Comparison of ENCODE assay signal across 10 mouse cellular contexts in the genomic region with DNA sequence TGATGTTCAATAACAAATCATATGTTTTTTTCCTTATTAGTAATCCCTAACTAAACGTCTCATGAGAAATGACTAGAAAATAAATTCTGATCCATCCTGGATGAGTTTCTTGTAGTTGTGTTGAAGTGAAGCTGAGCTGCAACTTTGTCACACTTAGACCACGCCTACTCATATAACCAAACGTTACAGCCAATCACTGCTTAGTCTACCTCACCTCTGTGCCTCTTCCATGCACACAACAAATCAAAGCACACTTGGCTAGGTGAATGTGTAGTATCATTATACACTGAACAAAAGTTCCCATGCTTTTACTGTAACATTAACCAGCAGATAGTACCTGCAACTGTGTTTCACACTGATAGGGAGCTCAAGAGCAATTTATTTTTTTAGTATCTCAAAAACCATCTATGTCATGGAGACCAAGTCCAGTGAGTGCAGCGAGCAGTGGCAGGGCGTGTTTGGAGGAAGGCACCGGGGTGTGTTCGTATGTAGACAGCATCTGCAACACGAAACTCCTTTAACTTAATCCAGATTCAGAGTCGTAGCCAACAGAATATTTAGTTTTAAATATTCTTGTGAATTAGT. TPM values are rescaled to one million over a fixed set of nuclear protein-coding genes. Genes with fewer than 3 reads are reported as not detected.
DNase-seq lines count a peak whose midpoint lies in the region; ATAC-seq and TF ChIP-seq lines count a peak whose summit lies in the region.
"Had no signal": no experiment of that assay in that cellular context is flagged by ENCODE, and none has a peak within 500 bp of the region (broad histone marks: within the 10 kb centered on the region; RNA-seq: fewer than 3 reads in every experiment).

No protein-coding gene starts in this region.

- TF ChIP-seq CTCF in heart, adult 2 months (IDR thresholded peaks at IDR 0.05): no peak

- peak overlapping the region; percentile 56 for H3K27ac ChIP-seq in heart, embryonic 15.5 days
- H3K27ac ChIP-seq in heart, adult 2 months: no peak overlapping the region
- H3K27ac ChIP-seq in hindbrain, embryonic 14.5 days: no peak overlapping the region
- H3K27ac ChIP-seq: midbrain, embryonic 15.5 days had no signal

- H3K4me2 ChIP-seq in heart, embryonic 15.5 days: peak overlapping the region; percentile 61
- H3K4me2 ChIP-seq in hindbrain, embryonic 14.5 days (replicated peaks): no peak overlapping the region
- H3K4me2 ChIP-seq: midbrain, embryonic 15.5 days had no signal

- no peak overlapping the region for H3K9ac ChIP-seq in heart, embryonic 15.5 days
- no peak overlapping the region for H3K9ac ChIP-seq in heart, adult 2 months (ENCODE audit: low read depth, low read length)
- H3K9ac ChIP-seq in hindbrain, embryonic 14.5 days: no peak overlapping the region
- H3K9ac ChIP-seq: midbrain, embryonic 15.5 days had no signal

- intact Hi-C loops in heart, adult 2 months (cut with DNase I): no loop called here

- H3K9me3 ChIP-seq in heart, embryonic 15.5 days (replicated peaks): no peaks in the 10 kb centered on the region
- no peaks in the 10 kb centered on the region for H3K9me3 ChIP-seq in hindbrain, embryonic 14.5 days (ENCODE audit: control insufficient read depth, low read length)
- H3K9me3 ChIP-seq: midbrain, embryonic 15.5 days had no signal

- TF ChIP-seq EP300 in heart, adult 2 months (IDR thresholded peaks at IDR 0.05; ENCODE audit: insufficient read depth, low read depth, low read length): no peak

- peak; percentile 36 to 44 for DNase-seq in adrenal gland, postnatal 36 days
- no peak for DNase-seq in adrenal gland, postnatal 4 days (ENCODE audit: low spot score in 2 of 2)
- no peak for DNase-seq in heart, adult 2 months
- DNase-seq in fibroblast of lung, adult 2 months (ENCODE audit: low read depth): peak; percentile 65
- peak; percentile 55 for DNase-seq in lung, postnatal 36 days
- no peak for DNase-seq in hindbrain, embryonic 14.5 days (ENCODE audit: low spot score)

- no peaks in the 10 kb centered on the region for H3K36me3 ChIP-seq in heart, embryonic 15.5 days
- H3K36me3 ChIP-seq in heart, adult 2 months (ENCODE audit: control insufficient read depth, insufficient read depth, low read length): no peaks in the 10 kb centered on the region
- no peaks in the 10 kb centered on the region for H3K36me3 ChIP-seq in hindbrain, embryonic 14.5 days (replicated peaks; ENCODE audit: control insufficient read depth, insufficient read depth)
- H3K36me3 ChIP-seq: midbrain, embryonic 15.5 days had no signal

- H3K4me1 ChIP-seq in heart, embryonic 15.5 days (replicated peaks): peaks cover 10% of the 10 kb centered on the region
- no peaks in the 10 kb centered on the region for H3K4me1 ChIP-seq in heart, adult 2 months (ENCODE audit: control insufficient read depth, insufficient read depth, low read length)
- no peaks in the 10 kb centered on the region for H3K4me1 ChIP-seq in hindbrain, embryonic 14.5 days (replicated peaks; ENCODE audit: control insufficient read depth, insufficient read depth, low read length)

- H3K79me2 ChIP-seq in heart, adult 2 months (replicated peaks; ENCODE audit: control insufficient read depth, insufficient read depth, low read length): no peaks in the 10 kb centered on the region

- 38% methylated on average over 9 of the region's 9 CpGs for WGBS in heart, embryonic 15.5 days
- WGBS in heart, adult 2 months: 57% methylated on average over 9 of the region's 9 CpGs
- WGBS in hindbrain, embryonic 14.5 days: 88% methylated on average over 9 of the region's 9 CpGs

- no peaks in the 10 kb centered on the region for H3K27me3 ChIP-seq in heart, embryonic 15.5 days
- H3K27me3 ChIP-seq in heart, adult 2 months (ENCODE audit: control insufficient read depth, insufficient read depth, low read length): no peaks in the 10 kb centered on the region
- no peaks in the 10 kb centered on the region for H3K27me3 ChIP-seq in hindbrain, embryonic 14.5 days (ENCODE audit: control insufficient read depth, insufficient read depth, low read length)
- H3K27me3 ChIP-seq: midbrain, embryonic 15.5 days had no signal

- no peak for TF ChIP-seq POLR2A in heart, adult 2 months (IDR thresholded peaks at IDR 0.05; ENCODE audit: insufficient read depth, low read depth, low read length)

- 0 out of 2 replicates have a peak, but pooled peaks have one; percentile 43 for ATAC-seq in heart, embryonic 15.5 days (replicated peaks; ENCODE audit: insufficient number of reproducible peaks, insufficient read depth, low FRiP score, low read depth)
- ATAC-seq in activated CD4-positive, CD25-positive, alpha-beta regulatory T cell, adult 4 months: no peak
- ATAC-seq in hindbrain, embryonic 14.5 days (ENCODE audit: low FRiP score): no peak
- ATAC-seq: inflammation-experienced regulatory T-cells, adult 6 months; midbrain, embryonic 15.5 days had no signal

- peak overlapping the region; percentile 45 for H3K4me3 ChIP-seq in heart, embryonic 15.5 days
- no peak overlapping the region for H3K4me3 ChIP-seq in heart, adult 2 months
- H3K4me3 ChIP-seq in hindbrain, embryonic 14.5 days (replicated peaks; ENCODE audit: low read length): no peak overlapping the region
- H3K4me3 ChIP-seq: midbrain, embryonic 15.5 days had no signal

RNA-seq across cellular contexts. Expression of a gene that starts 3.7 kb away (rescaled TPM):
- total RNA-seq in adrenal gland, postnatal 36 days (2021): 1 to 10 TPM; 2.3 to 2.5 TPM
- 10 to 100 TPM in 1 of 2 experiments, 1 to 10 TPM in 1; 8.3 to 12.7 TPM for total RNA-seq in adrenal gland, postnatal 4 days (2021)
- 5.4 and 6.4 TPM in 2 replicates for polyA plus RNA-seq in heart, embryonic 15.5 days (2015; fragmentation: Nextera tagmentation; extraction: Ambion mirVana)
- total RNA-seq in heart, adult 2 months (2021): under 1 TPM; 0.65 to 0.68 TPM
- 0.43 and 0.67 TPM in 2 replicates for polyA plus RNA-seq in heart, adult 2 months (2012; rRNA removed)
- under 1 TPM in 1 of 2 experiments, not detected in 1; 0.34 TPM for polyA plus RNA-seq in activated CD4-positive, CD25-positive, alpha-beta regulatory T cell, adult 4 months (2017; shearing (Covaris generic))
- 3.9 and 5.4 TPM in 2 replicates for polyA plus RNA-seq in hindbrain, embryonic 14.5 days (2014; fragmentation: Nextera tagmentation; extraction: Ambion mirVana)
- polyA plus RNA-seq: inflammation-experienced regulatory T-cells, adult 6 months had no signal

Comparison
In these comparisons a context has a peak if more than half of its experiments do, and no peak if none do; other contexts are left out.
1. DNase-seq: peak in adrenal gland, postnatal 36 days (2 of 2), fibroblast of lung, adult 2 months (single experiment) and lung, postnatal 36 days (single experiment); none in adrenal gland, postnatal 4 days (0 of 2), heart, adult 2 months (0 of 2) and hindbrain, embryonic 14.5 days (single experiment).